Comparison of ENCODE assay signal across 26 mouse cellular contexts in genomic region chr3:83902943-83903342, GRCm38 (mm10).
"Had no signal": no experiment of that assay in that cellular context is flagged by ENCODE, and none has a peak within 500 bp of the region (broad histone marks: within the 10 kb centered on the region; RNA-seq: fewer than 3 reads in every experiment).

No protein-coding gene starts in this region.

- DNase-seq: forebrain, postnatal 0 days; gastrocnemius, postnatal 14 days; gastrocnemius, postnatal 36 days; heart, adult 18-20 months; heart, postnatal 4 days; kidney, adult 18-20 months; kidney, adult 8-10 months; kidney, postnatal 10 days; kidney, postnatal 25 days; kidney, postnatal 4 days; layer of hippocampus, postnatal 36 days; left cerebral cortex, postnatal 4 days had no signal

- ATAC-seq: forebrain, postnatal 0 days; hindbrain, embryonic 16.5 days; inflammation-experienced regulatory T-cells, adult 6 months; intestine, embryonic 15.5 days; intestine, postnatal 0 days; liver, embryonic 12.5 days had no signal

- H3K27me3 ChIP-seq: heart, embryonic 13.5 days; heart, embryonic 15.5 days; hindbrain, embryonic 12.5 days; intestine, embryonic 15.5 days; limb, embryonic 13.5 days; limb, embryonic 15.5 days; liver, embryonic 12.5 days had no signal

- H3K4me2 ChIP-seq: heart, embryonic 11.5 days; heart, embryonic 13.5 days; heart, embryonic 15.5 days; hindbrain, embryonic 12.5 days; hindbrain, embryonic 14.5 days; intestine, embryonic 15.5 days; limb, embryonic 13.5 days; limb, embryonic 15.5 days; liver, embryonic 12.5 days had no signal

- H3K27ac ChIP-seq: heart, embryonic 13.5 days; heart, embryonic 15.5 days; hindbrain, embryonic 10.5 days; hindbrain, embryonic 12.5 days; hindbrain, embryonic 14.5 days; intestine, embryonic 15.5 days; layer of hippocampus, adult 2 months; limb, embryonic 13.5 days; limb, embryonic 15.5 days; liver, embryonic 12.5 days had no signal

- H3K4me3 ChIP-seq: heart, embryonic 13.5 days; heart, embryonic 15.5 days; hindbrain, embryonic 10.5 days; hindbrain, embryonic 12.5 days; intestine, embryonic 15.5 days; layer of hippocampus, adult 2 months; limb, embryonic 13.5 days; limb, embryonic 15.5 days; liver, embryonic 12.5 days had no signal

- H3K9me3 ChIP-seq: heart, embryonic 13.5 days; heart, embryonic 15.5 days; hindbrain, embryonic 10.5 days; hindbrain, embryonic 12.5 days; intestine, embryonic 15.5 days; limb, embryonic 13.5 days; limb, embryonic 15.5 days; liver, embryonic 12.5 days had no signal

- H3K4me1 ChIP-seq: hindbrain, embryonic 10.5 days; hindbrain, embryonic 12.5 days; intestine, embryonic 15.5 days; liver, embryonic 12.5 days had no signal

- H3K9ac ChIP-seq: forebrain, postnatal 0 days; heart, embryonic 13.5 days; heart, embryonic 15.5 days; hindbrain, embryonic 12.5 days; hindbrain, embryonic 14.5 days; intestine, embryonic 15.5 days; limb, embryonic 13.5 days; limb, embryonic 15.5 days; liver, embryonic 12.5 days had no signal
